Mouse (Mus musculus) frontal cortex, adult 2 months (tissue): ENCODE data around the gene Gpr15. TPM values are rescaled to one million over a fixed set of nuclear protein-coding genes. Genes with fewer than 3 reads are reported as not detected.

Source experiments
- DNase-seq, 2 experiments: peaks; one replicate each; pipeline ENCODE4 v3.0.0; 2022; ENCODE audit warnings: low spot score in 1 of 2; ENCODE audit errors: extremely low spot score in 1 of 2
- polyA plus RNA-seq: library from polyadenylated mRNA; depleted of rRNA; stranded (reverse); fragments of >200 nt; gene quantifications from 2 replicates; pipeline ENCODE4 v1.2.3, GENCODE M21; 2012; rRNA removed

Gpr15 gene
- polyA plus RNA-seq, 1 experiment, result 0.04 TPM

GRCm38 (mm10) chr16:58675256-58675655 lies 43.6 kb downstream of the Gpr15 start:
- DNase-seq, result peak; percentile 28 to 33

- no peak for DNase-seq
Observed at GRCm38 (mm10) chr16:58673811-58674410, 45.0 kb downstream of the Gpr15 start.

- DNase-seq, result no peak
Observed at GRCm38 (mm10) chr16:58672396-58672795, 46.5 kb downstream of the Gpr15 start.

- no peak for DNase-seq
Observed at GRCm38 (mm10) chr16:58671212-58671985, 47.5 kb downstream of the Gpr15 start.

- no peak for DNase-seq
Observed at GRCm38 (mm10) chr16:58670643-58671042, 48.2 kb downstream of the Gpr15 start.

- peak; percentile 53 to 85 for DNase-seq
Observed at GRCm38 (mm10) chr16:58669917-58670630, 48.8 kb downstream of the Gpr15 start, which contains the start of gene Cpox. Cpox (plus strand) TSS chr16:58670292.

- no peak for DNase-seq
Observed at GRCm38 (mm10) chr16:58669264-58669663, 49.6 kb downstream of the Gpr15 start.

- no peak for DNase-seq
Observed at GRCm38 (mm10) chr16:58668586-58668985, 50.3 kb downstream of the Gpr15 start.

Other genes with a start within 250 kb of the Gpr15 start
- gene St3gal6, start 194.8 kb downstream of the Gpr15 start, polyA plus RNA-seq, result 14.4 and 18.8 TPM in 2 replicates
- gene Gm813, start 102.1 kb downstream of the Gpr15 start, polyA plus RNA-seq, result not detected in 2 replicates
- gene E330017A01Rik, start 80.3 kb downstream of the Gpr15 start, polyA plus RNA-seq, result not detected in 2 replicates
- gene Cpox, start 48.8 kb downstream of the Gpr15 start, polyA plus RNA-seq, result 26.8 and 27.6 TPM in 2 replicates
- 119 and 121 TPM in 2 replicates for gene Cldnd1, start 8.8 kb upstream of the Gpr15 start, polyA plus RNA-seq
- not detected in 2 replicates for gene Olfr172, start 44.1 kb upstream of the Gpr15 start, polyA plus RNA-seq
- gene Olfr173, start 81.2 kb upstream of the Gpr15 start, polyA plus RNA-seq, result not detected in 2 replicates
- not detected in 2 replicates for gene Olfr175-ps1, start 107.7 kb upstream of the Gpr15 start, polyA plus RNA-seq
- gene Olfr177, start 155.7 kb upstream of the Gpr15 start, polyA plus RNA-seq, result not detected in 2 replicates
- gene Olfr178, start 173.0 kb upstream of the Gpr15 start, polyA plus RNA-seq, result not detected in 2 replicates
- not detected in 2 replicates for gene Olfr181, start 209.7 kb upstream of the Gpr15 start, polyA plus RNA-seq
- not detected in 2 replicates for gene Olfr180, start 210.3 kb upstream of the Gpr15 start, polyA plus RNA-seq